Mouse (Mus musculus) common myeloid progenitor, adult 5-6 weeks (primary cell): ENCODE results near the gene Tpcn2. TPM values are rescaled to one million over a fixed set of nuclear protein-coding genes. Genes with fewer than 3 reads are reported as not detected.

Experiments used
- ATAC-seq: replicated peaks from 2 replicates; pipeline ENCODE4 v1.8.0; 2016; ENCODE audit warnings: low read depth, mild to moderate bottlenecking, moderate TSS enrichment, inconsistent platforms; ENCODE audit not compliant: poor library complexity, severe bottlenecking
- total RNA-seq: library from RNA; stranded (forward); fragments of 200-1000, 187-1606 nt; gene quantifications from 2 replicates; pipeline ENCODE4 v1.2.3, GENCODE M21; 2017

Gene Tpcn2
- total RNA-seq, 1 experiment from 2014 or later: 8.7 TPM

GRCm38 (mm10) chr7:145300321-145301007, 16.7 kb upstream of the Tpcn2 start, which contains the start of gene Mrgprf:
Gene Mrgprf (plus strand): TSS chr7:145300828.
- no peak for ATAC-seq

GRCm38 (mm10) chr7:145299562-145300320, 15.9 kb upstream of the Tpcn2 start:
- ATAC-seq: no peak

GRCm38 (mm10) chr7:145298666-145299490, 15.1 kb upstream of the Tpcn2 start:
- ATAC-seq: no peak

GRCm38 (mm10) chr7:145293859-145294258, 10.0 kb upstream of the Tpcn2 start:
- ATAC-seq: no peak; the same call in 1 of the 2 replicates

- no peak for ATAC-seq
Measured at GRCm38 (mm10) chr7:145292726-145293125, 8.9 kb upstream of the Tpcn2 start.

GRCm38 (mm10) chr7:145291847-145292246, 8.0 kb upstream of the Tpcn2 start:
- ATAC-seq: no peak

- peak; percentile 52 for ATAC-seq
Measured at GRCm38 (mm10) chr7:145289302-145289701, 5.5 kb upstream of the Tpcn2 start.

GRCm38 (mm10) chr7:145287410-145287809, 3.6 kb upstream of the Tpcn2 start:
- ATAC-seq: no peak

GRCm38 (mm10) chr7:145285476-145285875, 1.7 kb upstream of the Tpcn2 start:
- ATAC-seq: no peak

GRCm38 (mm10) chr7:145284293-145284692, 482 bp upstream of the Tpcn2 start:
- no peak for ATAC-seq

GRCm38 (mm10) chr7:145283041-145283440, 770 bp downstream of the Tpcn2 start:
- ATAC-seq: peak; percentile 4; the same call in 1 of the 2 replicates

- no peak for ATAC-seq
Measured at GRCm38 (mm10) chr7:145281396-145281795, 2.4 kb downstream of the Tpcn2 start.

GRCm38 (mm10) chr7:145275488-145275887, 8.3 kb downstream of the Tpcn2 start:
- no peak for ATAC-seq

GRCm38 (mm10) chr7:145270955-145271354, 12.9 kb downstream of the Tpcn2 start:
- no peak for ATAC-seq

GRCm38 (mm10) chr7:145268890-145269289, 14.9 kb downstream of the Tpcn2 start:
- ATAC-seq: no peak

GRCm38 (mm10) chr7:145266011-145266410, 17.8 kb downstream of the Tpcn2 start:
- no peak for ATAC-seq

GRCm38 (mm10) chr7:145264202-145264601, 19.6 kb downstream of the Tpcn2 start:
- ATAC-seq: no peak

GRCm38 (mm10) chr7:145256092-145256491, 27.7 kb downstream of the Tpcn2 start:
- ATAC-seq: no peak

GRCm38 (mm10) chr7:145253986-145254630, 29.7 kb downstream of the Tpcn2 start:
- ATAC-seq: no peak
